Mouse (Mus musculus) ES-Bruce4 (cell line): Measurements from ENCODE around the gene Harbi1. TPM values are rescaled to one million over a fixed set of nuclear protein-coding genes. Genes with fewer than 3 reads are reported as not detected.

Experiments
- H3K27ac ChIP-seq: 2 replicates; pipeline ENCODE4 v1.5.1; 2012; ENCODE audit warnings: low read length, inconsistent platforms; ENCODE audit not compliant: insufficient read depth
- H3K27me3 ChIP-seq: 2 replicates; pipeline ENCODE4 v1.6.1; 2012; ENCODE audit warnings: mild to moderate bottlenecking, low read length, inconsistent platforms; ENCODE audit not compliant: control insufficient read depth, poor library complexity, insufficient read depth, severe bottlenecking
- H3K36me3 ChIP-seq: 2 replicates; pipeline ENCODE4 v1.6.1; 2012; ENCODE audit warnings: inconsistent platforms, mild to moderate bottlenecking, low read length, moderate library complexity; ENCODE audit not compliant: control insufficient read depth, poor library complexity, insufficient read depth, severe bottlenecking
- H3K4me1 ChIP-seq: one replicate; pipeline ENCODE4 v1.8.1; 2011; ENCODE audit warnings: low read length; ENCODE audit not compliant: control insufficient read depth, insufficient read depth
- H3K4me3 ChIP-seq: 2 replicates; pipeline ENCODE4 v1.5.1; 2011; ENCODE audit warnings: low read depth, mild to moderate bottlenecking, low read length
- H3K9ac ChIP-seq: 2 replicates; pipeline ENCODE4 v1.6.1; 2012; ENCODE audit warnings: low read depth, mild to moderate bottlenecking, inconsistent platforms; ENCODE audit not compliant: poor library complexity, severe bottlenecking
- H3K9me3 ChIP-seq: replicated peaks from 2 replicates; pipeline ENCODE4 v1.6.1; 2012; ENCODE audit warnings: mild to moderate bottlenecking, low read length, inconsistent platforms; ENCODE audit not compliant: control insufficient read depth, poor library complexity, insufficient read depth, severe bottlenecking
- CTCF ChIP-seq: IDR thresholded peaks from one replicate; pipeline ENCODE4 v1.8.1; 2011; ENCODE audit warnings: low read depth, low read length
- EP300 ChIP-seq: IDR thresholded peaks from 2 replicates; pipeline ENCODE4 v1.6.1; 2011; ENCODE audit warnings: low read depth, low read length; ENCODE audit not compliant: insufficient read depth
- POLR2A ChIP-seq: IDR thresholded peaks from one replicate; pipeline ENCODE4 v1.8.1; 2011; ENCODE audit warnings: low read length; ENCODE audit not compliant: insufficient read depth
- polyA plus RNA-seq: library from polyadenylated mRNA; stranded (reverse); fragments of >200 nt; gene quantifications from 2 replicates; pipeline ENCODE4 v1.2.4, GENCODE M21; 2011; ENCODE audit warnings: low read depth; ENCODE audit not compliant: missing spikeins, insufficient read depth, insufficient read length

The Harbi1 gene
- polyA plus RNA-seq, 1 experiment: 22.4 TPM

DNA sequence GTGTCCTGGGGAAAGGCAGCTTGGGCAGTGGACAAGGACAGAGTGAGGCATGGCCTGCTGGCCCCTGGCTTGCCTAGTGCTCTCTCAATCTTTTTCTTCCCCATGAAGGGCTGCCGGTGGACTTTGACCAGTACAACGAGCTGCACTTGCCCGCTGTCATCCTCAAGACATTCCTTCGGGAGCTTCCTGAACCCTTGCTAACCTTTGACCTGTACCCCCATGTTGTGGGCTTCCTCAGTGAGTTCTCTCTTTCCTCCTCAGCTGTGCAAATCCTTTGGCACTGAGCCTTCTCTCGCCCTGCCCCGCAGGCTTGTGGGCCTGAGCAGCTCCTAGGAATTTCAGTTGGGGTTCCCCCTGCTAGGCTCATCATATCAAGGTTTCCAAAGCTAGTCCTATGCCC, 40.6 kb upstream of the Harbi1 start:
- H3K4me1 ChIP-seq: no peaks in the 10 kb centered on the region
- H3K36me3 ChIP-seq: 0 out of 2 replicates have a peak, but pooled peaks cover 4% of the 10 kb centered on the region
- no peak for TF ChIP-seq EP300
- H3K4me3 ChIP-seq: no peak overlapping the region
- no peaks in the 10 kb centered on the region for H3K9me3 ChIP-seq
- H3K27me3 ChIP-seq: no peaks in the 10 kb centered on the region
- H3K27ac ChIP-seq: no peak overlapping the region
- no peak overlapping the region for H3K9ac ChIP-seq

DNA sequence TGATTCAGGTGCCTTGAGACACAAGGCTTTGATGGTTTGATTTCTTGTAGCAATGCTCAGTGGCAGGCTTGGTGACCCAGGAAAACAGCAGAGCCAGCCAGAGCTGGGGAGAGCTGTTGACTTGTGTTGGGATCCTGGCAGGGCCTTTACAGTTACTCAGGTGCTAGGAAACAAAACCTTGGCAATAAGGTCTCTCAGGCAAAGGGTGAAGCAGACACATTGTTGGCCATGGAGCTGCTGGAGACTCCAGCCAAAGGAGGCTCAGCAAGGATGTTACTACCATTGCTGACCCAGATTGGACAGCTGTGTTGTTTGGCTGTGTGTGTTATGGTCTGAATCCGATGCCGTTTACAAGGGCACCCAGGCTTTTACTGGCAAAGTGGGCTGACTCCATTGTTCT, 37.1 kb upstream of the Harbi1 start:
- Histone ChIP-seq H3K27ac (no peak overlapping the region), H3K9ac (no peak overlapping the region), H3K36me3 (peaks cover 19% of the 10 kb centered on the region), H3K4me1 (no peaks in the 10 kb centered on the region), H3K9me3 (no peaks in the 10 kb centered on the region), H3K27me3 (no peaks in the 10 kb centered on the region), H3K4me3 (no peak overlapping the region)
- TF ChIP-seq EP300 (no peak), CTCF (no peak), POLR2A (no peak)

DNA sequence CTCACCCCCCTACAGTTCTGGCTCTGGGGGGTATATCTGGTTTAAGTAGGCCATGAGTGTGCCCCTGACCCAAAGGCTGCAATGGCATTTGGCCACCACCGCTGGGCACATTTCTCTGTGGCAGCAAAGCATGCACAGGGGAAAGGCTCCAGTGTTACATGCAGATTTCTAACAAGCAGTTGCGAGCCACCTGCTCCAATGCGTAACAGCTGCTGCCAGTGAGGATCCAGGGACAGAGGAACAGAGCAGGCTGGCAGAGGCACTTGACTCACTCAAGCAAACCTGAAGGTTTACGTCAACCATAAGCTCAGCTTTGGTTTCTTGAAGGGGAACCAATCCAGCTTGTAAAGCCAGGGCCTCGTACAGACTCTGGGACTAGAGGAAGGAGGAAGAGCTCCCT, 35.8 kb upstream of the Harbi1 start:
- H3K4me1 ChIP-seq: no peaks in the 10 kb centered on the region
- peaks cover 17% of the 10 kb centered on the region for H3K36me3 ChIP-seq
- H3K27me3 ChIP-seq: no peaks in the 10 kb centered on the region
- no peak overlapping the region for H3K27ac ChIP-seq
- no peak for TF ChIP-seq EP300
- TF ChIP-seq POLR2A: no peak
- no peak for TF ChIP-seq CTCF
- H3K4me3 ChIP-seq: no peak overlapping the region
- H3K9ac ChIP-seq: no peak overlapping the region
- H3K9me3 ChIP-seq: no peaks in the 10 kb centered on the region

DNA sequence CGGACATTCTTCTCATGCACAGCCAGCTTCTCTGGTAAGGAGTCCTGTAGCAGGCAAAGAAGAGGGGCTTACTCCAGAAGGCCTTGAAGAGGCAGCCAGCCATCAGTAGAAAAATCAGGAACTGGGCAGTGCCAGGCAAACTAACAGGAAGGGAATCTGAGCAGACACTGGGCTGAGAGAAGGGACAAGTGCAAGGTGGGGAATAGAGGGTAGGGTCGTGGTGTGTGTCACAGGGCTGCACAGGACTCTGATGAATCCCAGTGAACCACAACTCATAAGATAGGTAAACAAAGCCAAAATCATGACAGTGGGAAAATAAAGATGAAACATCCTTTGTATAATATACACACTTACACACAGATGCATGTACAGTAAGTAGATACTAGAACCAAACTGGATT, 34.2 kb upstream of the Harbi1 start:
- H3K36me3 ChIP-seq: peaks cover 20% of the 10 kb centered on the region
- no peak overlapping the region for H3K27ac ChIP-seq
- H3K27me3 ChIP-seq: no peaks in the 10 kb centered on the region
- no peaks in the 10 kb centered on the region for H3K9me3 ChIP-seq
- no peak overlapping the region for H3K9ac ChIP-seq
- H3K4me3 ChIP-seq: no peak overlapping the region
- H3K4me1 ChIP-seq: no peaks in the 10 kb centered on the region
- TF ChIP-seq POLR2A (no peak), EP300 (no peak), CTCF (no peak)

DNA sequence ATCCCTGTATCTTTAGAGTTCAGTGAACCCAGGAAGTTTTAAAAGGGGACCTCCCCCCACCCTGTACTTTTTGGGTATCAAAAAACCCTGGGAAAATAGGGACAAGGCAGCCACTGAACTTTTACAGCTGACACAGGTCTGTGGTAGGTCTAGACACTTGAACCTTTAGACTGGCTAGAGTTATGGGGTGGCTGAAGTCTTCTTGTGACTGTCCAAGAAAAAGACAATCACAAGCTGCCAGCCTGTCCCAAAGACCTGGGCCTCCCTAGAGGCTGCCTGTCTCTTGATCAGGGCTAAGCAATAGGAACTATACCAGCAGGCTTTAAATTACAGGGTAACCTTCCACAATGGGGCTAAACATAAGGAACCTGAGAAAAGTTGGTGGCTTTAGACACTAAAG, 33.7 kb upstream of the Harbi1 start:
- TF ChIP-seq POLR2A (no peak), CTCF (no peak), EP300 (no peak)
- Histone ChIP-seq H3K36me3 (peaks cover 25% of the 10 kb centered on the region), H3K9me3 (no peaks in the 10 kb centered on the region)

DNA sequence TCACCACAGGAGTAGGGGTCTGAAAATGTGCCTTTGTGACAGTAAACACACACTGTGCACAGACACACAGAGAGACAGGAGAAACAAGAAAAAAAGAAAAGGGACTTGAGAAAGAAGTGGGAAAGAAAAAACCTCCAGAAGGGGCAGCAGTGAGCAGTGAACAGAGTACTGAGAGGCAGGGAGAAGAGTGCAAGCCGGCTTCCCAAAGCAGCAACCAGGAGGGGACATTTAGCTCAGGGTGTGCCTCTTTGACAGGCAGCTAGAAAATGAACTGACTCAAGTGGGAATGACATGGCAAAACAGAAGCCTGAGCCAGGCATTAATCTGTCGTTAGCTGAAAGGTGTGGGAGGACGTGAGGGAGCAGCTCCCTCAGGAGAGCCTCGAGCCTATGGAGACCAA, 27.8 kb upstream of the Harbi1 start:
- no peaks in the 10 kb centered on the region for H3K4me1 ChIP-seq
- H3K36me3 ChIP-seq: peaks cover 34% of the 10 kb centered on the region
- H3K27me3 ChIP-seq: no peaks in the 10 kb centered on the region
- no peak for TF ChIP-seq POLR2A
- peak; percentile 21 for TF ChIP-seq CTCF
- TF ChIP-seq EP300: no peak
- no peak overlapping the region for H3K27ac ChIP-seq
- H3K9ac ChIP-seq: no peak overlapping the region
- no peak overlapping the region for H3K4me3 ChIP-seq
- H3K9me3 ChIP-seq: no peaks in the 10 kb centered on the region

More for the DNA sequence above, 33.7 kb upstream of the Harbi1 start:
- Histone ChIP-seq H3K27me3 (no peaks in the 10 kb centered on the region), H3K4me1 (no peaks in the 10 kb centered on the region), H3K9ac (no peak overlapping the region), H3K27ac (no peak overlapping the region), H3K4me3 (no peak overlapping the region)
